Mouse (Mus musculus): ENCODE data around the gene Lingo2. TPM values are rescaled to one million over a fixed set of nuclear protein-coding genes. Genes with fewer than 3 reads are reported as not detected.

Gene Lingo2
- polyA plus RNA-seq, 1 experiment from 2014 or later = 0.65 TPM

DNA sequence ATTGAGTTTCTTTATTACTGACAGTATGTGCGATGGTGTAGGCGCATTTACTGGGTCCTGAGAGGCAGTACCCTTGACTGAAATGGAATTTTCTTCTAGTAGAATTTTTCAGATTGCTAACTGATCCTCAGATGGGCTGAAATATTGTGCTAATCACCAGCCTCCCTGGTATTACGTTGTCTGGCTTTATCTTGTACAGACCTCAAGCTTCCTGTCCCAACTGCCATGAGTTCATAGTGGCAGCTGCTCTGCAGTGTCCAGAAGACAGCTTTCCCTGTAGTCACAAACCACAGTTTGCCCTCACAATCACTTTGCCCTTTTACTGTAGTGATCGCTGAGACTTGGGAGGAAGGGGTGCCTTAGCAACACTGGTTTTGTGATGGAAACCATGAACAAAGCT, 176.5 kb downstream of the Lingo2 start:
- no peak overlapping the region for H3K9ac ChIP-seq
- 66% methylated on average over 4 of the region's 4 CpGs for WGBS
- H3K27me3 ChIP-seq (replicated peaks) = no peaks in the 10 kb centered on the region
- no peak overlapping the region for H3K4me2 ChIP-seq
- H3K9me3 ChIP-seq (replicated peaks) = no peaks in the 10 kb centered on the region
- H3K4me3 ChIP-seq = no peak overlapping the region
- H3K36me3 ChIP-seq = no peaks in the 10 kb centered on the region
- H3K27ac ChIP-seq (ENCODE audit: poor library complexity, severe bottlenecking) = no peak overlapping the region
- H3K4me1 ChIP-seq (replicated peaks) = no peaks in the 10 kb centered on the region
- no peak for ATAC-seq (ENCODE audit: insufficient number of reproducible peaks, low FRiP score)

DNA sequence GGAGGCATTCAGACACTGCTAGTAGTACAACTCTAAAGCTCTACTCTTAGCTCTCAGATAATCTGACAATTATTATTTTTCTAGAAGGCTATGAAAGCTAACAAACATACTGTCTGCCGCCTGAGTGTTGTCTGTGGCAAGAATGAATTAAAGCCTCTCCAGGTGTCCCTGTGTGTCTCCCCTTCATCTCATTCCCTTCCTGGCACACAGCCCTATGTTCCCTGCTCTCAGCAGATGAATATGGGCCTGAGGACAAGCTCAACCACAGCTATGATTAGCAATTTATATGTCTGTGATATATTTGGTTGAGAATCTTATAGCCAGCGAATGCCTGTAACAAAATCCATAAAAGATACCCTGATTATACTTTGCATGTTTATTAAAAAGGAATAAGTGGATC, 220.9 kb downstream of the Lingo2 start:
- H3K4me2 ChIP-seq = no peak overlapping the region
- no peaks in the 10 kb centered on the region for H3K27me3 ChIP-seq (replicated peaks)
- no peak overlapping the region for H3K27ac ChIP-seq (ENCODE audit: poor library complexity, severe bottlenecking)
- H3K4me3 ChIP-seq = no peak overlapping the region
- WGBS = 61% methylated on average over 2 of the region's 2 CpGs
- no peaks in the 10 kb centered on the region for H3K9me3 ChIP-seq (replicated peaks)
- H3K9ac ChIP-seq = no peak overlapping the region
- H3K4me1 ChIP-seq (replicated peaks) = no peaks in the 10 kb centered on the region
- ATAC-seq (ENCODE audit: insufficient number of reproducible peaks, low FRiP score) = no peak
- H3K36me3 ChIP-seq = no peaks in the 10 kb centered on the region

GRCm38 (mm10) chr4:36716411-36716810, 235.1 kb downstream of the Lingo2 start:
- no peak overlapping the region for H3K9ac ChIP-seq
- ATAC-seq (ENCODE audit: insufficient number of reproducible peaks, low FRiP score) = no peak
- no peaks in the 10 kb centered on the region for H3K27me3 ChIP-seq (replicated peaks)
- H3K36me3 ChIP-seq = no peaks in the 10 kb centered on the region
- no peaks in the 10 kb centered on the region for H3K9me3 ChIP-seq (replicated peaks)
- no peak overlapping the region for H3K4me3 ChIP-seq
- WGBS = 57% methylated on average over 1 of the region's 1 CpGs
- no peak overlapping the region for H3K27ac ChIP-seq (ENCODE audit: poor library complexity, severe bottlenecking)
- no peaks in the 10 kb centered on the region for H3K4me1 ChIP-seq (replicated peaks)
- no peak overlapping the region for H3K4me2 ChIP-seq

DNA sequence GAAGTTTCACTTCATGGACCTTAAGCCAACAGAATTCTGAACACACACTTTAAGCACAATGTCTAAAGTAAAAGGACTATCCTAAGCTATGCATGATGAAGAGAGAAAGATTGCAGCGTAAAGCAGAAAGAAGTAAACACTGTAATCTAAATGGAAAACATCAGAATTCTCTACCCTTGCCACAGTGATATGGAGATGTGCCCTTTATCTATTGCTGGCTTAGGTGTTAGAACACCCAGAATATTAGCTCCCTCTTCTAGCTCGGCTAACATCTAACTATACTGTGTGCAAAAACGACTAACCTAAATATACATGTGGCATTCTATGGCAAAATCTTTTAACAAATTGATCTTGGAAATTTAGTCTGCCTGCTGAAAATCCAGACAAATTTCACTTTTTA, 252.7 kb downstream of the Lingo2 start:
- ATAC-seq (ENCODE audit: insufficient number of reproducible peaks, low FRiP score) = no peak
- H3K36me3 ChIP-seq = no peaks in the 10 kb centered on the region
- no peak overlapping the region for H3K27ac ChIP-seq (ENCODE audit: poor library complexity, severe bottlenecking)
- no peak overlapping the region for H3K9ac ChIP-seq
- no peak overlapping the region for H3K4me3 ChIP-seq
- 75% methylated on average over 3 of the region's 3 CpGs for WGBS
- H3K4me2 ChIP-seq = no peak overlapping the region
- no peaks in the 10 kb centered on the region for H3K27me3 ChIP-seq (replicated peaks)
- H3K4me1 ChIP-seq (replicated peaks) = no peaks in the 10 kb centered on the region
- H3K9me3 ChIP-seq (replicated peaks) = no peaks in the 10 kb centered on the region

DNA sequence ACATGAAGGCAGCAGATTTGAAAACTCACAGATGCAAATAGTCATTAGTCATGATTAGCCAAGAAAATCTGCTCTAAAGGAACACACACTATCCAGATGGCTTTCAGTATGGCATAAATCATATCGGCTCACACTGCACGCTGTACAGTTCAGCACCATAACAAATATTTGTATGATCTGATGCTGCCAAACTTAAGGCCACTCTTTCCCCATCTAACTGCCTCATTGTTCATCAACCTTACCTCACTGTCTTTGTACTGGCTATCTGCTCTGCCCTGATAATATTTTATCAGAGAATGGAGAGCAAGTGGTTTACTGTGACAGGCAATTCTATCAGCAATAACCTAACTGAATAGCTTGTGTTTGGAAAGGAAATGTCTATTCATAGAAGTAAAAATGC, 254.7 kb downstream of the Lingo2 start:
- Histone ChIP-seq H3K9ac (no peak overlapping the region), H3K4me3 (no peak overlapping the region), H3K27me3 (replicated peaks) (no peaks in the 10 kb centered on the region), H3K9me3 (replicated peaks) (no peaks in the 10 kb centered on the region), H3K4me1 (replicated peaks) (no peaks in the 10 kb centered on the region), H3K36me3 (no peaks in the 10 kb centered on the region), H3K4me2 (no peak overlapping the region), H3K27ac (ENCODE audit: poor library complexity, severe bottlenecking) (no peak overlapping the region)
- WGBS = 79% methylated on average over 2 of the region's 2 CpGs
- no peak for ATAC-seq (ENCODE audit: insufficient number of reproducible peaks, low FRiP score)

DNA sequence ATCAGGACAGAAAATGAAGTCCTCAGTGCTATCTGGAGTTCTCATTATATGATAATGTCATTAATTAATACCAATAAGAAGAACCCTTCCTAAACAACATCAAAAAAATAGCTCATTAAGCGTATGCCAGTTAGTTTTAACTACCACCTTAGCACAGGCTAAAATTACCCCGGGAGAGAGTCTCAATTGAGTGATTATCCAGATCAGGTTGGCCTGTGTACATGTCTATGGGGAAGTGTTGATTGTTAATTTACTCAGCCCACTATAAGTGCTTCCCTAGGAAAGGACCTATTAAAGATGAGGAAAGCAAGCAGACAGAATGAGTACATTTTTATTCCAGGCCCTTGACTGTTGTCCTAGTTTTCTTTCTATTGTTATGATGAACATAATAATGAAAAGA, 291.6 kb downstream of the Lingo2 start:
- no peak overlapping the region for H3K4me3 ChIP-seq
- no peaks in the 10 kb centered on the region for H3K9me3 ChIP-seq (replicated peaks)
- H3K27me3 ChIP-seq (replicated peaks) = no peaks in the 10 kb centered on the region
- WGBS = 75% methylated on average over 2 of the region's 2 CpGs
- H3K4me2 ChIP-seq = no peak overlapping the region
- H3K9ac ChIP-seq = no peak overlapping the region
- no peak overlapping the region for H3K27ac ChIP-seq (ENCODE audit: poor library complexity, severe bottlenecking)
- no peaks in the 10 kb centered on the region for H3K4me1 ChIP-seq (replicated peaks)
- ATAC-seq (ENCODE audit: insufficient number of reproducible peaks, low FRiP score) = no peak
- no peaks in the 10 kb centered on the region for H3K36me3 ChIP-seq

DNA sequence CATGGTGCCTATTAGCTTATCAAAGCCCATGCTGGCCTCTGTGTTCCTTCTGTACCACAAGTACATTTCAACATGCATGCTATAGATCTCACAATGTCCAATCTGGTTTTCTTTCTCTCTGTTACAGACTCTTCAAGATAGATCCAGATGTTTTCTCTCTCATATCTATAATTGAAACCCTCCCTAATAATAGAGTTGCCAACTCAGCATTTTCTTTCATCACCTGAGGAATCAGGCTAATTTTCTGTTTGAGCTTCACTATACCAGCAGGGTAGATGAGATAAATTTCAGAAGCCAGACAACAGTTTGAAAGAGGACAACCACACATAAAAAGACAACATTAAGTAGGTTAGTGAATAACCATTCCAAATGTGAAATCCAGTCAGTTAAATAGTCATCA, 303.8 kb downstream of the Lingo2 start:
- Histone ChIP-seq H3K4me3 (no peak overlapping the region), H3K9ac (no peak overlapping the region), H3K4me1 (replicated peaks) (no peaks in the 10 kb centered on the region), H3K4me2 (no peak overlapping the region), H3K9me3 (replicated peaks) (no peaks in the 10 kb centered on the region), H3K27me3 (replicated peaks) (no peaks in the 10 kb centered on the region), H3K36me3 (no peaks in the 10 kb centered on the region), H3K27ac (ENCODE audit: poor library complexity, severe bottlenecking) (no peak overlapping the region)
- no peak for ATAC-seq (ENCODE audit: insufficient number of reproducible peaks, low FRiP score)

GRCm38 (mm10) chr4:36635666-36636065, 315.9 kb downstream of the Lingo2 start:
- H3K4me3 ChIP-seq = no peak overlapping the region
- no peaks in the 10 kb centered on the region for H3K36me3 ChIP-seq
- WGBS = 77% methylated on average over 2 of the region's 2 CpGs
- no peak overlapping the region for H3K27ac ChIP-seq (ENCODE audit: poor library complexity, severe bottlenecking)
- ATAC-seq (ENCODE audit: insufficient number of reproducible peaks, low FRiP score) = no peak
- no peaks in the 10 kb centered on the region for H3K9me3 ChIP-seq (replicated peaks)
- no peaks in the 10 kb centered on the region for H3K4me1 ChIP-seq (replicated peaks)
- H3K4me2 ChIP-seq = no peak overlapping the region
- H3K9ac ChIP-seq = no peak overlapping the region
- no peaks in the 10 kb centered on the region for H3K27me3 ChIP-seq (replicated peaks)

GRCm38 (mm10) chr4:36576801-36577200, 374.7 kb downstream of the Lingo2 start:
- no peaks in the 10 kb centered on the region for H3K4me1 ChIP-seq (replicated peaks)
- H3K9ac ChIP-seq = no peak overlapping the region
- H3K9me3 ChIP-seq (replicated peaks) = no peaks in the 10 kb centered on the region
- no peaks in the 10 kb centered on the region for H3K27me3 ChIP-seq (replicated peaks)
- no peak overlapping the region for H3K4me3 ChIP-seq
- H3K4me2 ChIP-seq = no peak overlapping the region
- ATAC-seq (ENCODE audit: insufficient number of reproducible peaks, low FRiP score) = no peak
- no peak overlapping the region for H3K27ac ChIP-seq (ENCODE audit: poor library complexity, severe bottlenecking)
- 68% methylated on average over 5 of the region's 5 CpGs for WGBS
- no peaks in the 10 kb centered on the region for H3K36me3 ChIP-seq

GRCm38 (mm10) chr4:36576256-36576655, 375.3 kb downstream of the Lingo2 start:
- no peak overlapping the region for H3K27ac ChIP-seq (ENCODE audit: poor library complexity, severe bottlenecking)
- no peaks in the 10 kb centered on the region for H3K36me3 ChIP-seq
- H3K27me3 ChIP-seq (replicated peaks) = no peaks in the 10 kb centered on the region
- no peak for ATAC-seq (ENCODE audit: insufficient number of reproducible peaks, low FRiP score)
- H3K4me1 ChIP-seq (replicated peaks) = no peaks in the 10 kb centered on the region
- no peak overlapping the region for H3K4me3 ChIP-seq
- H3K9me3 ChIP-seq (replicated peaks) = no peaks in the 10 kb centered on the region
- WGBS = 74% methylated on average over 3 of the region's 3 CpGs
- H3K9ac ChIP-seq = no peak overlapping the region
- no peak overlapping the region for H3K4me2 ChIP-seq

DNA sequence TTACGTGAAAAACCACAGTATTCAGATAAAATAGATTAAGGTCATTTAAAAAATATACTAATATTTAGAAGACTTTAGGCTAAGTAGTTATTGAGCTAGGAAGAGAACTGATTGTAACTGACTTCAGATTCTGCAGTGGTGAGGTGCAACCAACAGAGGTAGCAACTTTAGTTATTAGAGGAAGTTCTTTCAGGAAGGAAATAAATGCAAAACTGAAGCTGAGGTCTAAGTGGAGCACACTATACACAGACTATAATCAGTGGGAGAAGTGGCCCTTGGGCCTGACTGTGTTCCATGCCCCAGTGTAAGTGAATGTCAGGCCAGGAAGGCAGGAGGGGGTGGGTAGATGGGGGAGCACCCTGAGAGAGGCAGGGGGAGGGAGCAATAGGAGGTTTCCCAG, 385.0 kb downstream of the Lingo2 start:
- H3K27ac ChIP-seq (ENCODE audit: poor library complexity, severe bottlenecking) = no peak overlapping the region
- ATAC-seq (ENCODE audit: insufficient number of reproducible peaks, low FRiP score) = no peak
- H3K27me3 ChIP-seq (replicated peaks) = no peaks in the 10 kb centered on the region
- H3K9ac ChIP-seq = no peak overlapping the region
- no peaks in the 10 kb centered on the region for H3K4me1 ChIP-seq (replicated peaks)
- H3K9me3 ChIP-seq (replicated peaks) = peaks cover 3% of the 10 kb centered on the region; the same call in 1 of the 2 replicates
- no peak overlapping the region for H3K4me2 ChIP-seq
- H3K4me3 ChIP-seq = no peak overlapping the region
- H3K36me3 ChIP-seq = no peaks in the 10 kb centered on the region
- whole genome bisulfite sequencing = 63% methylated on average over 1 of the region's 1 CpGs

DNA sequence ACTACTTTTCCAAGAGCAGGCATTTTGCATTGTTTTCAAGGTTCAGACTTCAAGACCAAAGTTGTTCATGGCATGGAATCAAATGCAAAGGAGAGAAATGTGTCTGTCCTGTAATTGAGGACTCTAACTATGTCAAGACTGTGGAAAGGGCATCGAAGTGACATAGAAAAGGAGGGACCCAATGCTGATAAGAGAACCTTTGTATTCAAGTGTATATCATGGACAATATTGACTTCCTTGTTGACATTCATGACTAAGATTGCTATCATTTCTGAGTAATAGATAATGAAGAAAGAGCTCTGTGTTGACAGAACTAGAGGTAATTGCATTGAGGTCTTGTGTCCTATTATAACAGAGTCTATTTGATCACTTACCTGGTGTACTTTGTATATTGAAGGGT, 390.6 kb downstream of the Lingo2 start:
- no peak overlapping the region for H3K27ac ChIP-seq (ENCODE audit: poor library complexity, severe bottlenecking)
- H3K4me1 ChIP-seq (replicated peaks) = no peaks in the 10 kb centered on the region

More for the DNA sequence above, 390.6 kb downstream of the Lingo2 start:
- Histone ChIP-seq H3K4me2 (no peak overlapping the region), H3K27me3 (replicated peaks) (no peaks in the 10 kb centered on the region), H3K4me3 (no peak overlapping the region), H3K9me3 (replicated peaks) (no peaks in the 10 kb centered on the region), H3K36me3 (no peaks in the 10 kb centered on the region), H3K9ac (no peak overlapping the region)
- WGBS = 71% methylated on average over 1 of the region's 1 CpGs
- no peak for ATAC-seq (ENCODE audit: insufficient number of reproducible peaks, low FRiP score)

All from heart, embryonic 12.5 days (tissue).